Mouse (Mus musculus): ENCODE results near the gene Plekhh2. TPM values are rescaled to one million over a fixed set of nuclear protein-coding genes. Genes with fewer than 3 reads are reported as not detected.

Plekhh2 gene
- total RNA-seq (2021) = 1 to 10 TPM; 4.6 to 5.1 TPM
- long read RNA-seq, experiment 1, partial matches to known transcripts = 1 of 1 reads
- long read RNA-seq, experiment 1, other reads (novel, unspliced or antisense) = 0 of 1 reads
- long read RNA-seq, experiment 2, partial matches to known transcripts = 1 of 2 reads
- long read RNA-seq, experiment 2, other reads (novel, unspliced or antisense) = 1 of 2 reads

DNA sequence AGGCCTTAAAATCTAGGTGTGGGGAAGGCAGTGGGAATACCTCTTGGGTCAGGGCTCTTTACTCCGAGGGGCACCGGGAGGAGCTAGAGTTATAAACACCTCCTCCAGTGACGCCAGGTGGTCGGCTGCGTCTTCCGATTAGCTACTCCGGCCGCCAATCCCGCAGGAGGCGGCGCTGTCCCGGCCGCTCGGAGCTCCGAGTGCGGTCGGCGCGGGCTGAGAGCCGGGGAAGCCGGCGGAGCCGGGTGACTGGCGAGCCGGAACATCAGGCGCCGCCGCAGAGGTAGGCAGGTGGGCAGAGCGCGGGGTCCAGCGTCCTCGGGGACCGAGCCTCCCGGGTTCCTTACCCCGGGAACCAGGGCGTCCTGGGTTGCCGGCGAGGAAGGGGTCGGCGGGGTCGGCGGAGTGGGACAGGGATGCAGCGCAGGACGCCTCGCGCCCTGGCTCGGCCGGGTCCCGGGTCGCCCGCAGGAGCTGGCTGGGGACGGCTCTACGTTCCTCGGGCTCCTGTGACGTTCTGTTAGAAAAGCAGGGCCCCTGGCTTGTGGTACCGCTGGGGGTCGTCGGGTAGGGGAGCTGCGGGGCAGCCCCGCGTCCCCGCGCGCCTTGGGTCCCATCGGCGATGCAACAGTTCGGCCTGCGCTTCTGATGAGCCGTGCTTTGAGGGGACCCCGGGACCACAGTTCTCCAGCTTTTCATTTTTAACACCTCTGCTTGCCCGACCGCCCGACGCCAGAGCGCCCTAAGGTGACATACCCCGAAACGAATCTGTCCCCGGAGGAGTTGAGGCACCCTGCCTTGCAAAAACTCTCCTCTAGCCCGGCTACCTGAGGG lies at the start of gene Plekhh2:
Plekhh2 (plus strand) TSS at position 214 of the 834 bp plus-strand sequence.
- DNase-seq (ENCODE audit: low spot score in 2 of 2) = peak; percentile 79 to 87
- intact Hi-C loops (cut with DNase I) = no loop called here

DNA sequence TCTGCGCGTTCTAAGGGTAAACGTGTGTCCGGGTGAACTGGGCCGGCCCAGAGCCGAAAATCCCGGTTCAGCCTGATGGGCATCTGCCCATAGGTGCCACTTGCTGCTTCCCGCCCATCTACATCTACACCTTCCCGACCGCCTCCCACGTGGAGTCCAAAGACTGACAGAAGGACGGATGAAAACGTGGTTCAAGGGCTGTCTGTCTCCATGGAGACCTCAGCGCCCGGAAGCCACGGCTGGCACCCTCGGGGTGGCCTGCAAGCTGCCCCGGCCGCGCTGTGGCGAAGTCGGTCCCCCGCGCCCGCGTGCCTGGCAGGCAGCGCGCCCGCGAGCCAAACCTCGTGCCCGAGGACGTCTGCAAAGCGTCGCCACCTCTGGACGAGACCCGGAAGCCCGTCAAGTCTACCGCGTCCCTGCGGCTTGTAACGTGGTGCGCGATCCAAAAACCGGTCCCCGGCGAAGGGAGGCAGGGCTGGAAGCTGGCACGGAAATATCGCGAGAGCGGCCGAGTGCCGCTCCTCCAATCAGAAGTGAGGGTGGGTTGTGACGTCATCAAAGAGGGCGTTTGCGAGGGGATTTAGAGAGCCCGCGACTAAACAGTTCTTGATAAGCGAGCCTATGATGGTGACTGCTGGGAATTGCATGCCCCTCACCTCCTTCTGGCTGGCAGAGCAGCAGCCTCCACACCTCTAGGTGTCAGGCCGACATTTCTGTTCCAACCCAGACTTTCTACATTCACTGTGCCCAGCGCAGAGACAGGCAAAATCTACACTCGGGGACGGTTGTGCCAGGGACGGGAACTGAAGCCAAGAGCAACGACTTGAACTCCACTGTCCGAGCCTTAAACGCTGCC lies 45.7 kb upstream of the Plekhh2 start, which contains the start of gene Thada:
Thada (minus strand) TSS at position 453 of the 856 bp plus-strand sequence.
- intact Hi-C loops (cut with DNase I) = loop anchor here (5.0 kb wide), 1 partner anchor 176 kb away; no protein-coding TSS in a partner anchor
- peak; percentile 98 for DNase-seq (ENCODE audit: low spot score in 2 of 2)

DNA sequence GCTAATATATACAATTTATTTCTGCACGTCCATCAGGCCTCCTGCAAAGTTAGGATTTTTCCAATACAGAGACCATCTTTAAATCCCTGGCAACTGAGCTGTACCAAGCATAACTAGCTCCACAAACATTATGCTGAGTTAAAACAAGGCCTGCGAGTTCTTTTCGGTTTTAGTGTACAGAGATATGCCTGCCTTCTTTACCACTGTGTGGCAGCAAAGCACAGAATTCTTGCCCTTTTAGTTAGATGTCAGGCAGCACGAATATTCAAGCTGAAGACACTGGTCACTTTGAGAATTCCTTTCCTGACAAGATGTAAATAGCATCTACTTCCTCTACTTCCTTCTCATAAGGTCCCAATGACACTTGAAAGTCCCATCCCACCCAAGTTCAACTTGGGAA lies 37.4 kb upstream of the Plekhh2 start:
- intact Hi-C loops (cut with DNase I) = no loop called here
- peak; percentile 35 to 45 for DNase-seq (ENCODE audit: low spot score in 2 of 2)

DNA sequence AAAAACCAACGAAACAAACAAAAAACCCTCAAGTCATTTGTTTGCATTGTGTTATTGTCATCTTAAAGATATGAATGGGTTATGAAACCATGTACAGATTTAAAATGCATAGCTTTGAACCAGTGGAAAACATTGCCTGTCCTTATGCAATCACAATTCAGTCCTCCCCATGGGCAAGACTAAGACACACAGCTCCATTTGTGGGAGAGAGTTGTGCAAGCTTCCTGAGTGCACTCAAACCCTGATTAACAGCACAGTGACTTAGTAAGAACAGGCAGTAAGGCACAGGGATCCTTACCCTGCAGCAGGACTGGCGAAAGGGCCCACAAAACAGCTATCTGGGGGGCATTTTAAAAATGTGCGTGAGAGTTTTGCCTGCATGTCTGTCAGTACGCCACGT lies 34.5 kb upstream of the Plekhh2 start:
- intact Hi-C loops (cut with DNase I) = no loop called here
- no peak for DNase-seq (ENCODE audit: low spot score in 2 of 2)

DNA sequence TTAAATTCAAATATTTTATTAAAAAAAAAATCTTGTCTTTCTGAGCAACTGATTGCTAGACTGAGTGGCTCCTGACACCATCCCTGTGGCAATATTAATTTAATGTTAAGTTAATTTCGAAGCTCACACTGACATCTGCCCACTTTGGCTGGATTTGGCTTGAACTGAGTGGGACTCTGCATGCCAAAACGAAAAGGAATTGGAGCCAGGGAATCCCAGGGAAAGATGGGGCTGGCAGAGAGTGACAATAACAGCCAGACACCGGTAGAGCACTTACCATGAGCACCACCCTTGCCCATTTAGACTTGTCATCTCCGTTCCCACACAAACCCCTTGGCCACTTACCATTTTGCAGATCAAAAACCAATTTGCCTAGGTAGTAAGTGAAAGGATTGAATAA lies 33.4 kb upstream of the Plekhh2 start:
- intact Hi-C loops (cut with DNase I) = no loop called here

DNA sequence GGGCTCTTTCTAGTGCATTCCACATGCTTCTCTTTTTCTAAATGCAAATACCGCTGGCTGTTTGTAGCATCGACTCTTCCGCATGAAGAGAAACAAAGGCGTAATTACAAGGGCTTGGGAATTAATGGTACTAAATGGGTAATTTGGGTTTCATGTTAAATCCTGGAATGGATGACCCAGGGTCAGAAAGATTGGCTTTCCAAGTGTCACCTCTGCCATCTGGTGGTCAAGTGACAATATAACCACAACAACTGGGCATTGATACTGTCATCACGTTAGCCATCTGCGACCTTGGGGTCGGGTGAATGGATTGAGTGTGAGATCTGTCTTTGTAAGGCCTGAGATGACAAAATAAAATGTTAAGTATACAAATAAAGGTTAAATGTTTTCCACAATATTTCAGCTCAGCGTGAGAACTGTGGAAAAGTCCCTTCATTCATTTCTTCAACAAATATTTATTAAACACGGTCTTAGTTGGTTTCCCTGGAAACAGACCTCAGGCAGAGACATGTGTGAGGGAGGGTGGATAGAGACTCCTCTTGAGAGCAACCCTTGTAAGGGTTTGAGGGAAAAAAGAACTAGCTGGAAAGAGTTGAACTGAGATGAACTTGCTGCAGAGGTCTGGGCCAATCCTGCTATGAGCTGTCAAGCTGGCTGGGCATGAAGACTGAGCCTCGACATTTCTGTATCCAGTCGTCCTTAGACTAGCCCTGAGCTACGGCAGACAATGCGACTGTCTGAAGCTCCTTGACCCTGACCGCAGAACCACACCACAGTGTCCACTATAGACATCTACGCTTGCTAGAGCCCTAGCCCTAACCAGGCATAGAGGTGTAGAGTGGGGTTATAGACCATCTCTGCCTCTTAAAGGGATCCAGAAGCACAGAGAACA lies 31.0 kb upstream of the Plekhh2 start:
- intact Hi-C loops (cut with DNase I) = no loop called here
- DNase-seq (ENCODE audit: low spot score in 2 of 2) = no peak

More for the DNA sequence above, 33.4 kb upstream of the Plekhh2 start:
- no peak for DNase-seq (ENCODE audit: low spot score in 2 of 2)

DNA sequence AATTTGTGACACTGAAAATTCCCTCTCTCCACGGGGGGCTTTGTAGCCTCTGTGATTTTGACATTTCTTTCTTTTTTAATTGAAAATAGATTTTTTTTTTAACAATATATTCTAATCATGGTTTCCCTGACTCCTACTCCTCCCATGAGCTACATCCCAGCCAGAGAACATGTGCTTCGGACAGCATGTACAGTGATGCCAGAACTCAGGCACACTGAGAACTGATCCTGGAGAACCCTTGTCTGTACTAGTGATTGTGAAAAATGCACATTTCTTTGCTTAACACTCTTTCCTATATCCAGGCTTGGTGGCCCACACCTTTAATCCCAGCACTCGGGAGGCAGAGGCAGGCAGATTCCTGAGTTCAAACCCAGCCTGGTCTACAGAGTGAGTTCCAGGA lies 28.9 kb upstream of the Plekhh2 start:
- intact Hi-C loops (cut with DNase I) = no loop called here
- DNase-seq (ENCODE audit: low spot score in 2 of 2) = no peak

DNA sequence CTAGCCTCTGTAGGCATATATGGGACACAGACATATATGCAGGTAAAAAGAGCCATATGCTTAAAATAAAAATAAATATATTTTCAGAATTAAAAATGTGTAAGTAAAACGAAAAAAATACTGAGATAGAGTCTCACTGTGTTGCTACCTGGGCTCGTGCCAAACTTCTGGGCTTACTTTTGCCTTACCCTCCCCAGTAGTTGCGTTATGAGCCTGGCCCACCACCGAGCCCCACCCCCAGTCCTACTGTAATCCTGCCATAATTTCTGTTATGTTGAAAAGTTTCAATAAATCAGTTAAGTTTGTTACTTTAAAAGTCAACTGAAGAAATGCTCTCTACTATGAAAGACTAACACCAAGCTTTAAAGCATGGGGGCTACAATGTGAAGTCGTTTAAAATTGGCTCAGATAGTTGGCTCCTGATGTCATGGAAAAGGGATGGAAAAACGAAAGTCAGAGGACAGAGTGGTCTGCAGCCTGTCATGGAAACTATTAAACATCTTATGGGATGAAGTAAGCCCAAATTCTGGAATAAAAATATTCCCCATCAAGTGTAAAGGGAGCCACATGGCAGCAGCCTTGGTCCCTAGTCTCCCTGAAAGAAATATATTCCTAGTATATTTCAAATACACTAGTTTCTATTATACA lies 27.9 kb upstream of the Plekhh2 start:
- DNase-seq (ENCODE audit: low spot score in 2 of 2) = no peak
- intact Hi-C loops (cut with DNase I) = no loop called here

DNA sequence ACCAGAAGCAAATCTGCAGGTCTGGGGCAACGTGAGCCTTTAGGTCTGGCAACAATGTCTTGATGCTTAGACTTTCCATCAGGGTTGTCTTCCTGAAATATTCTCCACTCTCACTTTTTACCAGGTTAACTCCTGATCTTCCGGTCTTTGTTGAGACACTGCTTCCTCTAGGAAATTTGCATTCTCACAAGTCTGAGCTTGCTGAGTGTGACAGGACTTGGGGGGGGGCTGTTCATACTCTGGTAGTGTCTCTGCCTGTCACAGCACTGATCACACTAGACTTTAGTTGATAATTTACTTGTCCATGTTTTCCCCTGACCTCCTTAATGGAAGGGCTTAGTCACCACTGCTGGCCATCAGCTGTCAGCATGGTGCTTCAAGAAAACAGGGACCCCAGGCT lies 24.3 kb upstream of the Plekhh2 start:
- intact Hi-C loops (cut with DNase I) = no loop called here
- no peak for DNase-seq (ENCODE audit: low spot score in 2 of 2)

DNA sequence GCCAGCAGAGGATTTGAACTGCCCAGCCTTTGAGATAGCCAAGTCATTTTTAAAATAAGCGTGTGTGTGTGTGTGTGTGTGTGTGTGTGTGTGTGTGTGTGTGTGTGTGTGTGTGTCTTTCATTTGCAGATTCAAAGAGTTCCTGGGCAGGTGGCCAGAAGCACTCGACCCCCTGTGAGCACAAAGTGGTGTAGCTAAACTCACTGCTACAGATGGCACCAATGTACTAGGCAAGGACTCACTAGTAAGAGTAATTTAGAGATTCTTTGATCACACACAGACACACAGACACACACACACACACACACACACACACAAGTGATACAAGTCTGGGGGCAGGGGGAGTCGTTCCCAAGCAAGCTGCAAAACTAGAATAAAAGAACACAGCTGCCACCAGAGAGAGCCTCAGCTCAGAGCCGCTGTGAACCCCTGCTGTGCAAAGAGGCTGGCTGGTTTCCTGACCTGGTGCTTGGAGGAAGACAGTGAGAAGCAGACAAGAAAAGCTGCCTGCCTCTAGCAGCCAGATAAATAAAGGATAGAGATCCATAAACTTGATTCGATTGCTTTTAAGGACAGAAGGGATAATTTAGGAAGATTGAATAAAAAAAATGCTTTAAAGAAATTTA lies 19.3 kb upstream of the Plekhh2 start:
- peak in 1 of 2 experiments; percentile 26 for DNase-seq (ENCODE audit: low spot score in 2 of 2)
- intact Hi-C loops (cut with DNase I) = no loop called here

DNA sequence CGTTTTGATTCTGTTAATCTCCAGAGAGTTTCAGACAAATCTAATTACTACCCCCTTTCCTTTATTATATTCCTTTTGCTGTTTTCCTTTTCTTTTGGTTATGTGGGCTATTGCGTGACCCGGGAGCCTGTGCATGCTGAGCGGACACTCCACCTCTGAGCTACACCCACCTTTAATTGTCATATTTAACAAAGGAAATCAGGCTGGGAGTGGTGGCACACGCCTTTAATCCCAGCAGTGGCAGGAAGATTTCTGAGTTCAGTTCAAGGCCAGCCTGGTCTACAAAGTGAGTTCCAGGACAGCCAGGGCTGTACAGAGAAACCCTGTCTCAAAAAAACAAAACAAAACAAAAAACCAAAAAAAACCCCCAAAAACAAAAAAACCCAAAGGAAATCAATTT lies 14.7 kb upstream of the Plekhh2 start:
- no peak for DNase-seq (ENCODE audit: low spot score in 2 of 2)
- intact Hi-C loops (cut with DNase I) = no loop called here

DNA sequence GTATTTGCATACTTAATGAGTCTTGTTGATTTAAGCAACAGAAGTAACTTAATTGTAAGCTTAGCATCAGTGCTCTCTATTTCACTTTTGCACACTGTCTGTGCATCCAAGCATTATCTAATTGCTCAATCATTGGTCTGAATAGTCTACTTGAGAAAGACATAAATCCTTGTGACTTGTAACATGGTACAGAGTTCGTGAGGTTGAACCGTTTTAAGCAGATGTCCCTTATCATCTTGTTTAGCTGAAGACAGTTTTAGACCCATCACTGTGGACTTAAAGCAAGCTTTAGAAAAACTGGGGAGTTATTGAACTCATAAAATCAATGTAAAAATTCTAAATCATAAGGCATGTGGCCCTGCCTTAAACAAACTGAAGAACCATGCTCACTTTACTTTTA lies 14.1 kb upstream of the Plekhh2 start:
- intact Hi-C loops (cut with DNase I) = no loop called here
- no peak for DNase-seq (ENCODE audit: low spot score in 2 of 2)

DNA sequence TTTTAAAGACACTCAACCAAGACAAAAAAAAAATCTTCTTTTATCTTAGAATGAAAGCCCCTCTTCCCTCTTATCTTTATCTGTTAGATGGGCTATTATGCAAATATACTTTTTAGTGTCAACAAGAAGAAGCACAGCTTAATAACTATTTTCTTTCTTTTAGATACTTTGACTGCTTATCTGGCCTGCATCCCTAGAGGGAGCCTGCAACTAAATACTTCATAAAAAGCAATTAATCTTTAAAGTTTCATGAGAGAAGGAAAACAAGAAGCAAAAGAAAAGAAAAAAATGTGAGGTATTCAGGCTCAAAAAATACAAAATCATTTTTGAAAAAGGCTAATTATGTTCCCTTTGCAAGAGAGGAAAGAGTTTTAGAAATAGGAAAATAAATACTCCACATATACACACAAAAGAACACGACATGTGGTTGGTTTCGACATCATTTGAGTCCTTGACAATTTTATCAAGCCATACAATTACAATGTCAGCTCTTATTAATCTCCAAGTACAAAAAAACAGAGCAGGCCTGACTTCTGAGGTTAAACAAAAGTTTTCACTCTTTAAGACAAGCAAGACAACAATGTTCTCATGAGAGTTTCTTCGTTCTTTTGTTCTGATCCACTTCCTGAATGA lies 13.6 kb upstream of the Plekhh2 start:
- intact Hi-C loops (cut with DNase I) = no loop called here
- no peak for DNase-seq (ENCODE audit: low spot score in 2 of 2)

DNA sequence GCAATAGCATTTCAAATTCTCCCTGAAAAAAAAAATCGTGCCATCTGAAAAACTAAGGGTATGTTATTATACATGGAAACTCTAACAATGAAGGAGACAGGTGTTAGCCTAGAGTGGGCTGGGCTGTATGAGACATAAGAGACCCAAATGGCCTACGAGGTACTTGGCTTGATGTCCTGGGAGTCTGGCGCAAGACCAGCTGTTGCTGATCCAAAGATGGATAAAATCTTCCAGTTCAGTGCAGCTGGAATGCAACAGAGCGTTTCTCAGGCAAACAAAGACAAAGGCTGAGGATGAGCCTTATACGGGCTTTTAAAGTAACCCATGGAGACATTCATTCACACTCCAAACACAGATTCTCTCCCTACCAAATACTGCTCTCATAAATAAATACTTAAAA lies 13.1 kb upstream of the Plekhh2 start:
- no peak for DNase-seq (ENCODE audit: low spot score in 2 of 2)
- intact Hi-C loops (cut with DNase I) = no loop called here

DNA sequence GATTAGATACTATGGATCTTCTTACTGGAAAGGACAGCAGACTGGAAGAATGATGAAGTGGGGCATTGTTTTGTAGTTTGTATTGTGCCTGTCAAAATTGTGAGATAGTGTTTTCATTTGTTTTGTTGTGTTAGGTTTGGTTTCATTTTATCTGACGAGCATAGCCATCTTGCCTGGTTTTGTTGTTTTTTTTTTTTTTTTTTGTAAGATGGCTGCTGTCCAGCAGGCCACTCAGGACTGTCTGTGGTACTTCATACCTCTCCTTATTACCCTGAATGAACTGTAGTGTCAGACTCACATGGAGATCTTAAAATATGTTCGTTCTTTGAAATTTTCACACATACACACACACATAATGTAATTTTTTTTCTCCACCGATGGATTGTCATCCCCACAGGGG lies 9.4 kb upstream of the Plekhh2 start:
- intact Hi-C loops (cut with DNase I) = no loop called here

DNA sequence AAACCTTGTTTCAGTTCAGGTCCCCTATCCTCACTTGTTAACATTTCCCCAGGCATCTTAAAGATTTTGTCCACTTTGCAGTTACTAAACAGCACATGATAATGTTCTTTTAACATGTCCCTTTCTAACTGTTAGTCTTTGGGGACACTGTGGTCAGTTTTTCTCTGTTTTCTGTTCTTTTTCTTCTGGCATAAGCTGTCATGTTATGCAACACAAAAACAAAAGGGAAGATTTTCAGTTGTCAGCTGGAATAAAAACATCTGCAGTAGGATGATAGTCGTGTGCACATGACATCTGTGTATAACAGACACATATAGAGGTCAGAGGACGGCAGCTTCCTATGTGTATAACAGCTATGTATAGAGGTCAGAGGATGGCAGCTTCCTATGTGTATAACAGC lies 5.8 kb upstream of the Plekhh2 start:
- DNase-seq (ENCODE audit: low spot score in 2 of 2) = no peak
- intact Hi-C loops (cut with DNase I) = no loop called here

More for the DNA sequence above, 9.4 kb upstream of the Plekhh2 start:
- no peak for DNase-seq (ENCODE audit: low spot score in 2 of 2)

DNA sequence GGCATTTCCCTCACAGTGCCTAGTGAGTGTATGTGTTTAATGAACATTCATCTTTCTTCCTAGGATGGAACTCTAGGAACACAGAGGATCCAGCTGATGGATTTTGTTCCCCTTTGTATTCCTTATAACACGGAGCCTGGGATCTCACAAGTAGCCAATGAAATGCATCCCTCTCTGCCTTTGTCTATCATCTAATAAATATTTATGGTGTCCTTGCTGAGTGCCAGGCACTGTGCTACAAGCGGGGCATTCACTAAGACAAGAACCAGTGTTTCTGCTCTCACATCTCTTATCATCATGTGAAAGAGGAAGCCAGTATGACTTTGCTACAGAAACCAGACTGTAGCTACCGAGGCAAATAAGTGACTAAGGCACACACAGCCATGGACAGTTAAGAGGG lies 3.0 kb upstream of the Plekhh2 start:
- no peak for DNase-seq (ENCODE audit: low spot score in 2 of 2)
- intact Hi-C loops (cut with DNase I) = no loop called here

DNA sequence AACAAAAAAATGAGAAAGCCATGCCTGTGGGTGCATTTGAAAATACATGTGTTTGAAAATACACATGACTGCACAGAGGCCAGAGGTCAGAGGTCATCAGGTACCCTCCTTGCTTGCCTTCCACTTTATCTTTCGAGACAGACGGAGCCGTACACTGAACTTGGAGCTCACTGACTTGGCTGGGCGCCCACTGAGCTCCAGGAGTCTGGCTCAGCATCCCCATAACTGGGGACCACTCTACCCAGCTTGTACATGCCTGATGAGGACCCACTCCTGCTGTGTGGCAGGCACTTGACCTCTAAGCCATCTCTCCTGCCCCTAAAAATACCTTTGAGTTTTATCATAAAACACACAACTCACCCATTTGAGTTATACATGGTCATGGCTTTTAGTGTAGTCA lies 2.5 kb upstream of the Plekhh2 start:
- no peak for DNase-seq (ENCODE audit: low spot score in 2 of 2)
- intact Hi-C loops (cut with DNase I) = no loop called here

Data from left cerebral cortex, postnatal 14 days (tissue).